Mouse (Mus musculus) stomach, embryonic 15.5 days (tissue): ENCODE data around the gene Crybg1. TPM values are rescaled to one million over a fixed set of nuclear protein-coding genes. Genes with fewer than 3 reads are reported as not detected.

Experiments
- ATAC-seq: fragments of 200-750 bp; cut with Nextera tagmentation; 2 replicates; pipeline ENCODE4 v1.8.0; 2017; ENCODE audit warnings: low read depth, moderate number of reproducible peaks, moderate TSS enrichment; ENCODE audit not compliant: insufficient read depth, low FRiP score
- H3K27ac ChIP-seq: fragments of 300-500 bp; sonication (generic); 2 replicates; pipeline ENCODE4 v1.5.1; 2015; ENCODE audit warnings: mild to moderate bottlenecking, inconsistent platforms
- H3K27me3 ChIP-seq: fragments of 300-500 bp; sonication (generic); replicated peaks from 2 replicates; pipeline ENCODE4 v1.6.1; 2015; ENCODE audit warnings: inconsistent platforms
- H3K36me3 ChIP-seq: fragments of 300-500 bp; sonication (generic); 2 replicates; pipeline ENCODE4 v1.6.1; 2015; ENCODE audit warnings: inconsistent platforms
- H3K4me1 ChIP-seq: fragments of 300-500 bp; sonication (generic); 2 replicates; pipeline ENCODE4 v1.6.1; 2015; ENCODE audit warnings: inconsistent platforms
- H3K4me2 ChIP-seq: fragments of 300-500 bp; sonication (generic); 2 replicates; pipeline ENCODE4 v1.6.1; 2015; ENCODE audit warnings: mild to moderate bottlenecking, inconsistent platforms
- H3K4me3 ChIP-seq: fragments of 300-500 bp; sonication (generic); replicated peaks from 2 replicates; pipeline ENCODE4 v1.5.1; 2015; ENCODE audit warnings: inconsistent platforms
- H3K9ac ChIP-seq: fragments of 300-500 bp; sonication (generic); 2 replicates; pipeline ENCODE4 v1.6.1; 2015; ENCODE audit warnings: inconsistent platforms
- H3K9me3 ChIP-seq: fragments of 300-500 bp; sonication (generic); 2 replicates; pipeline ENCODE4 v1.6.1; 2016; ENCODE audit warnings: inconsistent platforms
- WGBS: fragments of 180-500 bp; shearing (Covaris S2); methylation state at CpG from one replicate; pipeline ENCODE4 v1.1.7; 2015; 5-methylcytosine and 5-hydroxymethylcytosine counted together
- polyA plus RNA-seq: library from polyadenylated mRNA; unstranded; fragments of >200 nt; fragmentation: Nextera tagmentation; extraction: Ambion mirVana; gene quantifications from 2 replicates; pipeline ENCODE4 v1.2.1, GENCODE M21; 2015

Crybg1 gene
- 1.9 and 2.5 TPM in 2 replicates for polyA plus RNA-seq

GRCm38 (mm10) chr10:44148337-44149317 is at the start of gene Crybg1:
Crybg1 (minus strand) TSS chr10:44148853.
- Histone ChIP-seq H3K9me3 (no peaks in the 10 kb centered on the region), H3K36me3 (no peaks in the 10 kb centered on the region), H3K4me2 (peak within 1 kb of the TSS; percentile 84), H3K4me3 (peak within 1 kb of the TSS; percentile 48), H3K4me1 (peaks cover 8% of the 10 kb centered on the region), H3K27me3 (0 out of 2 replicates have a peak, but pooled peaks cover 3% of the 10 kb centered on the region), H3K27ac (no peak within 1 kb of the TSS), H3K9ac (peak within 1 kb of the TSS; percentile 37; the same call in 1 of the 2 replicates)
- ATAC-seq, result peak; percentile 87
- WGBS, result 5% methylated on average over 52 of the region's 53 CpGs

- no peak for ATAC-seq
- Histone ChIP-seq H3K4me3 (no peak overlapping the region), H3K27me3 (no peaks in the 10 kb centered on the region), H3K36me3 (no peaks in the 10 kb centered on the region), H3K9ac (no peak overlapping the region), H3K4me2 (no peak overlapping the region), H3K4me1 (no peaks in the 10 kb centered on the region), H3K9me3 (no peaks in the 10 kb centered on the region), H3K27ac (no peak overlapping the region)
- WGBS, result 4% methylated on average over 1 of the region's 1 CpGs
Measured at GRCm38 (mm10) chr10:44177365-44177764, 28.7 kb upstream of the Crybg1 start.

- H3K27ac ChIP-seq, result no peak overlapping the region
- no peaks in the 10 kb centered on the region for H3K4me1 ChIP-seq
- H3K4me3 ChIP-seq, result no peak overlapping the region
- no peaks in the 10 kb centered on the region for H3K36me3 ChIP-seq
- no peaks in the 10 kb centered on the region for H3K9me3 ChIP-seq
- H3K4me2 ChIP-seq, result no peak overlapping the region
- ATAC-seq, result no peak
- H3K9ac ChIP-seq, result no peak overlapping the region
- H3K27me3 ChIP-seq, result no peaks in the 10 kb centered on the region
Measured at GRCm38 (mm10) chr10:44176548-44176947, 27.9 kb upstream of the Crybg1 start.

GRCm38 (mm10) chr10:44176120-44176519 is 27.5 kb upstream of the Crybg1 start:
- Histone ChIP-seq H3K9ac (no peak overlapping the region), H3K4me1 (no peaks in the 10 kb centered on the region), H3K9me3 (no peaks in the 10 kb centered on the region), H3K4me2 (no peak overlapping the region), H3K36me3 (no peaks in the 10 kb centered on the region), H3K27me3 (no peaks in the 10 kb centered on the region), H3K4me3 (no peak overlapping the region), H3K27ac (no peak overlapping the region)
- no peak for ATAC-seq
- 83% methylated on average over 5 of the region's 5 CpGs for WGBS

- H3K9ac ChIP-seq, result no peak overlapping the region
- ATAC-seq, result no peak
- no peaks in the 10 kb centered on the region for H3K36me3 ChIP-seq
- H3K4me2 ChIP-seq, result no peak overlapping the region
- no peaks in the 10 kb centered on the region for H3K9me3 ChIP-seq
- no peaks in the 10 kb centered on the region for H3K27me3 ChIP-seq
- no peaks in the 10 kb centered on the region for H3K4me1 ChIP-seq
- H3K27ac ChIP-seq, result no peak overlapping the region
- WGBS, result 82% methylated on average over 12 of the region's 12 CpGs
- H3K4me3 ChIP-seq, result no peak overlapping the region
Measured at GRCm38 (mm10) chr10:44170145-44170544, 21.5 kb upstream of the Crybg1 start.

GRCm38 (mm10) chr10:44167061-44167460 is 18.4 kb upstream of the Crybg1 start:
- H3K36me3 ChIP-seq, result no peaks in the 10 kb centered on the region
- H3K27me3 ChIP-seq, result no peaks in the 10 kb centered on the region
- no peak for ATAC-seq
- H3K9ac ChIP-seq, result no peak overlapping the region
- no peak overlapping the region for H3K4me2 ChIP-seq
- H3K4me3 ChIP-seq, result no peak overlapping the region
- no peak overlapping the region for H3K27ac ChIP-seq
- 63% methylated on average over 5 of the region's 5 CpGs for WGBS
- no peaks in the 10 kb centered on the region for H3K4me1 ChIP-seq
- no peaks in the 10 kb centered on the region for H3K9me3 ChIP-seq

- peak; percentile 47; the same call in 1 of the 2 replicates for ATAC-seq
- no peak overlapping the region for H3K9ac ChIP-seq
- H3K4me1 ChIP-seq, result no peaks in the 10 kb centered on the region
- WGBS, result 70% methylated on average over 8 of the region's 8 CpGs
- no peak overlapping the region for H3K27ac ChIP-seq
- no peaks in the 10 kb centered on the region for H3K27me3 ChIP-seq
- H3K36me3 ChIP-seq, result no peaks in the 10 kb centered on the region
- no peak overlapping the region for H3K4me3 ChIP-seq
- no peaks in the 10 kb centered on the region for H3K9me3 ChIP-seq
- no peak overlapping the region for H3K4me2 ChIP-seq
Measured at GRCm38 (mm10) chr10:44164258-44164975, 15.8 kb upstream of the Crybg1 start.

- H3K27me3 ChIP-seq, result no peaks in the 10 kb centered on the region
- no peaks in the 10 kb centered on the region for H3K4me1 ChIP-seq
- no peak for ATAC-seq
- no peaks in the 10 kb centered on the region for H3K9me3 ChIP-seq
- H3K27ac ChIP-seq, result no peak overlapping the region
- WGBS, result 80% methylated on average over 4 of the region's 4 CpGs
- H3K36me3 ChIP-seq, result no peaks in the 10 kb centered on the region
- H3K9ac ChIP-seq, result no peak overlapping the region
- no peak overlapping the region for H3K4me3 ChIP-seq
- H3K4me2 ChIP-seq, result no peak overlapping the region
Measured at GRCm38 (mm10) chr10:44163028-44163427, 14.4 kb upstream of the Crybg1 start.

- Histone ChIP-seq H3K36me3 (no peaks in the 10 kb centered on the region), H3K4me1 (no peaks in the 10 kb centered on the region), H3K9me3 (no peaks in the 10 kb centered on the region), H3K4me2 (no peak overlapping the region), H3K9ac (no peak overlapping the region), H3K4me3 (no peak overlapping the region), H3K27ac (no peak overlapping the region), H3K27me3 (no peaks in the 10 kb centered on the region)
- no peak for ATAC-seq
- WGBS, result 43% methylated on average over 4 of the region's 4 CpGs
Measured at GRCm38 (mm10) chr10:44160150-44160549, 11.5 kb upstream of the Crybg1 start.

- H3K4me3 ChIP-seq, result no peak overlapping the region
- no peak overlapping the region for H3K27ac ChIP-seq
- no peaks in the 10 kb centered on the region for H3K9me3 ChIP-seq
- H3K4me1 ChIP-seq, result no peaks in the 10 kb centered on the region
- no peaks in the 10 kb centered on the region for H3K36me3 ChIP-seq
- H3K27me3 ChIP-seq, result no peaks in the 10 kb centered on the region
- 60% methylated on average over 2 of the region's 2 CpGs for WGBS
- H3K4me2 ChIP-seq, result no peak overlapping the region
- no peak overlapping the region for H3K9ac ChIP-seq
- ATAC-seq, result no peak
Measured at GRCm38 (mm10) chr10:44157489-44157888, 8.8 kb upstream of the Crybg1 start.

GRCm38 (mm10) chr10:44150501-44150900 is 1.8 kb upstream of the Crybg1 start:
- H3K4me2 ChIP-seq, result no peak overlapping the region
- H3K27ac ChIP-seq, result no peak overlapping the region
- WGBS, result 93% methylated on average over 2 of the region's 2 CpGs
- H3K4me1 ChIP-seq, result peaks cover 8% of the 10 kb centered on the region
- no peak overlapping the region for H3K4me3 ChIP-seq
- no peaks in the 10 kb centered on the region for H3K36me3 ChIP-seq
- no peak for ATAC-seq
- H3K9me3 ChIP-seq, result no peaks in the 10 kb centered on the region
- H3K27me3 ChIP-seq, result 0 out of 2 replicates have a peak, but pooled peaks cover 3% of the 10 kb centered on the region
- H3K9ac ChIP-seq, result no peak overlapping the region

GRCm38 (mm10) chr10:44143401-44143800 is 5.3 kb downstream of the Crybg1 start:
- H3K27ac ChIP-seq, result no peak overlapping the region
- H3K27me3 ChIP-seq, result no peaks in the 10 kb centered on the region
- no peak overlapping the region for H3K4me2 ChIP-seq
- no peak for ATAC-seq
- no peaks in the 10 kb centered on the region for H3K36me3 ChIP-seq
- peaks cover under 1% of the 10 kb centered on the region; the same call in 1 of the 2 replicates for H3K4me1 ChIP-seq
- H3K4me3 ChIP-seq, result no peak overlapping the region
- no peaks in the 10 kb centered on the region for H3K9me3 ChIP-seq
- 65% methylated on average over 10 of the region's 10 CpGs for WGBS
- no peak overlapping the region for H3K9ac ChIP-seq
